Mouse (Mus musculus): ENCODE results near the gene Mpv17l.

DNA sequence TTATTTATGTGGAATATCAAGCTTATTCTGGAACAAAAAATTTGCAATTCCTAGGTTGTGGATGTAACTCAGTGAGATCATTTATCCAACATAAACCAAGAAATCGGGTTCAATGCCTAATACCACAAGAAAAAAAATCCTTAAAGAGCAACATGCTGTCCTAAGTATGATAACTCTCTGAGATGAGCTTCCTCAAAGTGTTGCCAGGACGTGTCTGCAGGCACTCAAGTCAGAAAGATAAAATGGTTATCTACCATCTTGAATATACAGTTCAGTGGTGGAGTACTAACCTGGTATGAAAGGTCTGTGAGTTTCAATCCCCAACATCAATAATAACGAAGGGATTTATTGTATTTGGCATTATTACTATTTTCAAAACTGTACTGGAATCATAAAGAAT is 6.6 kb upstream of the Mpv17l start:
- TF ChIP-seq CTCF (conservative IDR thresholded peaks at IDR 0.05; ENCODE audit: insufficient read depth, insufficient read length, low read depth, low read length): no peak
- TF ChIP-seq POLR2A (IDR thresholded peaks at IDR 0.05; ENCODE audit: low read depth, low read length): no peak
